Mouse (Mus musculus): ENCODE measurements around the gene Dupd1.

Dupd1 gene

DNA sequence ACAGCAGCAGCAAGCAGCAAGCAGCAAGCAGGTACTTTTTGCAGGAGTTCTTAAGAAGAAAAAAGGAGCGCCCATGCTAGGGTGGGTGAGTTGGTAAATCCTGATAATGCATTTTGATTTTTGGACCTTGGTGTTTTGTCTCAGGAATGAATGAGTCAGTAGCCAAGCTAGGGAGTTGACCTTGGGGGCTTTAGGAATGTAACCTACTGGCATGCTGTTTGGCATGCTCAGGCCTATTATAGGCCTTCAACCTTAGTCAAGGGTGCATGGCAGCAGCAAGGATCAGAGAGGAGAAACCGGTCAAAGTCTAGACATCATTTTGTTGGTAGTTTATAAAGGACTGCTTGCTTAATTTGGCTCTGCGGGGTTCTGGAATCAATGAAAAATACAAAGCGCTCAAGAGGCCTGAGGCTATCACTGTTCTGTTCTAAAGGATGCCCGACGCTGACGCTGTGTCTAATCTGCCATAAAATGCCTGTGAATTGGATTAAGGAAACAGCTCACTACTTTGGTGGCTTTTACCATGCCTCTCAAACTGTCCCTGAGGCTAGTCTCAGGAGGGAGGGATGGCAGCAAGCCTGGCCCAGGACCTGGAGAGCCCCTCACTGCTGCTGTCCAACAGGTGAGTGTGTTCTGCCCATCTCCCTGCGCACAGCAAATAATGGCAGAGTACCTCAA lies 7.8 kb upstream of the Dupd1 start:
- no peak for DNase-seq (ENCODE audit: low read depth)

DNA sequence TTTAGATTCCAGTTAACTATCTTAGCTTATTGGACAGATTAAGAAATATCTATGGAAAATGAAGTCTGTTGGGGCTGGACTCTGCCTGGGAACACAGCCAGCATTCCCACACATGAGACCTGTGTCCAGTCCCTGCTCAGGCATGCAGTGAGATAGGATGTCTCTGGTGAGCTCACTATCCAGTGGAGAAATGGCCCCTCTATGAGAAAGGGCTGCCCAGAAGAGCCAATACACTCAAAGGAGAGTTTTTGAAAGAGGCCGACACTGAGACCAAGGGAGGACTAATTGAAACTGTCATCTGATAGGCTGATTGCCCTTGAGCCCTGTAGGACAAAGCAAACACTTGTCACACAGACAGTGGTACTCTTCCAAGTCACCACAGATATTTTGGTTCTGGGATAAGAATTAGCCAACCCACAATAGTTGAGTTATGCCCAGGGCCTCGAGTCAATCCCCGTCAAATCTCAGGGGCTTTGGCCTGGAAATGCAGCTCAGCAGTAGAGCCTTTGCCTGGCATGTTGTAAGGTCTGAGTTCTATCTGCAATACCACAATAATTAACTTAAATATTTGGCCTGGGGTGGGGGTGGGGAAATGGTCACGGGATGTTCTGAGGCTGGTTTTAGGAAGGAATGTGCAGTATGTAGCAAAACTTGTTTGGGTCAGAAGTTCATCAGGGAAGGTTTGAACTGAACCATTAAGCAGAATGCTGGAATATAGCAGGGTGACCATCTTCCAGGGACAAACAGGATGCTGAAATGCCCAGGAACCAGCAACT lies 6.2 kb upstream of the Dupd1 start:
- DNase-seq (ENCODE audit: low read depth) = no peak

DNA sequence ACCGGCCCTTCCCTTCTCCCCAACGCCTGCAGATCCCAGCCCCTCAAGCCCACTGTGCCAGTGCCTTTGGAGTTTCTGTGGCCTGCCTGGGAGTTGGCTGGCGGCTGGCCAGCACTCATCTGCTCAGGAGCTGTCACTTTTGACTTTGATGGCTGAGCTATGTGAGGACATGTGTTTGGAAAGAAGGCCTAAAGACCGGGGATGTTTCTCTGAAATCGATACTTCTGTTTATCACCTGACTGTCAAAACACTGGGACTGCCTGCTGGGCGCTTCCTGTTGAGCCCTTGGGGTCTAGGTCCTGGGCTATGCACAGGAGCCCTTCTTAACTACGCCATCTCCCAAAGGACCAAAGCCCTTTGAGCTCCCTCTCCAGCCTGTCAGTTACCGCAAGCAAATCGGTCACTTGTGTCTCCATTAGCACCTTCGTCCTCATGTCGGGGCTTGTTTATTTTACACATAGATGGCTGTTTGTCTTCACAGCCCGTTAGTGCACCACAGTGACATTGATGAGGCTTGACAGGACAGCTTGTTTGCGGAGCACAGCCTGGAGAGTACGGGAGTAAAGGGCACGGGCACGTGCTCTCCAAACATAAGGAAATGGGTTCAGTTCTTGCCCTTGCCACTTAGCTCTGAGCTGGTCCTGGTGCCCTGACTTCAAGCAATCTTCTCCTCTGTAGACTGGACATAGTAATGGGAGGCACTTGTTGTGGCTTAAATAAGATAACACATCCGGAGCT lies 5.4 kb upstream of the Dupd1 start:
- no peak for DNase-seq (ENCODE audit: low read depth)

DNA sequence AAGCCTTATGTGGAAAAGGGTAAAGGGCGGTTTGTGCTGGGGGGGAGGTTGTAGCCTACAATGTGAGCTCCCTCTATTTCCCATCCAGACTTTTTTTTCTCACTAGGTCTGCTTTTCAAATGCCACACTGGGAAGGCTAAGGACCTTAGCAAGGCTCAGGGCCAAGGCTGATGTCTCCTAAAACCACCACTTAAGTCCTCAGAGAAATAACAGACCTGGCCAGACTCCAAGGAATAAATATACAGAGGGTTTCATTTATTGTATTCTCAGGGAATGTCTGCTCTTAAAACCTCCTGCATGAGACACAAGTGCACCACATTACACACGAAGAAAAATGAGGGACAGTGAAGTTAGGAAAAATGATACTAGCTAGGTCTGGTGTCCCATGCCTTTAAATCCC lies 3.1 kb downstream of the Dupd1 start:
- DNase-seq (ENCODE audit: low read depth) = no peak

DNA sequence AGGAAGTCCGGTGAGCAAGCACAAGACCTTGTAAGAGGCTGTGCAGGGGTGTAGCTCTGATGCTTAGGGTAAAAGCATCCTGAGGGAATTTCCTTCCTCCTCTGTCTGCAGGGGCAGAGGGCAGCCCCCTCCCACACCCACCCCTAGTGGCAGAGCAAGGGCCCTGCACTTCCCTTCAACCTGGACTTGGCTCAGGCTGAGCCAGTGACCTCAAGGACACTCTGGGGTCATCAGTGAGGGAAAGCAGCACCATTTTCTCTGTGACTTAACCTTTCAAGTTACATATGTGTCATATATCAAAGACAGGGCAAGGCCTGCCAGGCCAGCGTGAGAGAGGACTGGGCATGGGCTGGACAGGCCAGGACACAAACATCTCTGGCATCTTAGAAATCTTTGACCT lies 4.8 kb downstream of the Dupd1 start:
- no peak for DNase-seq (ENCODE audit: low read depth)

DNA sequence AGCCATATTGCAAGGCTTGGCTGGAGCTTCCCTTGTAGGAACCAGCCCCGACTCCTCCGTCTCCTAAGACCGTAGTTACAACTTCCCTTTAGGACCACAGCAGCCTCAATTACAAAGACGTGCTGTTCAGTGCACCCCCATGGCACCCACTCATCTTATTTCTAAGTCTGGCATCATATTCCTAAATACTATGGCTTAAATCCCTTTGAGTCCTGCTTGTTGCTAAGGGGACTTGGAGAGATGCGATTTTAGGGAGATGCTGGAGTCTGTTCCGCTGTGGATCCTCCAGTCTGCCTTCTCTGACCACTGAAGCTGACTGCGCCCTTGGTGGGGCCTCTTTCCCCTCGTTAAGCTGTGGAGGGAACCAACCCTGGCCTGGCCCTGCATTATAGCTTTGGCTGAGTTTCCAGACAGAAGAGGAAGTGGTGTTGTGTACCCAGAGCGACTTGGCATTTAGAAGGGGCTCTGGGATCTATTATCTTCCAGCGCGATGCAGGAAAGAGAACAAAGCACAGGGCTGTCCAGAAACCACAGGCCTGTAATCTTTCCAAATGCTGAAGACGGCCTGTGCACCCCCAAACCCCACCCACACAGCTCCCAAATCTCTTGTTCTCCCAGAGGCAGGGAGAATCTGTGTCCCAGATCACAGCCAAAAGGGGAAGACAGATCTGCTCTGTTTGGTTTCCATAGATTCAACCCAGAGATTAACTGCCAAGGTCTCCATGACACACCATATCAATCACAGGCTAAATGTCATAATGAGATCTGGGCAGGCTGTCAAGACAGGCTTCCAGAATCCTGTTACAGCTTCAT lies 7.4 kb downstream of the Dupd1 start:
- peak; percentile 58 for DNase-seq (ENCODE audit: low read depth)

DNA sequence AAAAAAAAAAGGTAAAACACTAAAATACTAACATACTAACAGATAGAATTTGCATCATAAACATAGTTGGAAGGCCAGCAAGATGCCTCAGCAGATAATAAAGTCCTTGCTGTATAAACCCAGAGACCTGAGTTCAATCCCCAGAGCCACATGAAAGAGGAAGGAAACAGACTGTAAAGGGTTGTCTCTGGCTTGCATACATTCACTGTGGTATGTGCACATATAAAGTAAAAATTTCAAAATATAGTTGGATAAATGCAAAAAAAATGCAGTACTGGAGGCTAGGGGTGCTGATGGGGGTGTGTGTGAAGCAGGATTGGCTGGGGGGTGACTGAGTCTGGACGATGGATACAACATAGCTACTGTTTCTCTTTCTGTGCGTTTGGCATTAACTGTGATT lies 8.9 kb downstream of the Dupd1 start:
- no peak for DNase-seq (ENCODE audit: low read depth)

DNA sequence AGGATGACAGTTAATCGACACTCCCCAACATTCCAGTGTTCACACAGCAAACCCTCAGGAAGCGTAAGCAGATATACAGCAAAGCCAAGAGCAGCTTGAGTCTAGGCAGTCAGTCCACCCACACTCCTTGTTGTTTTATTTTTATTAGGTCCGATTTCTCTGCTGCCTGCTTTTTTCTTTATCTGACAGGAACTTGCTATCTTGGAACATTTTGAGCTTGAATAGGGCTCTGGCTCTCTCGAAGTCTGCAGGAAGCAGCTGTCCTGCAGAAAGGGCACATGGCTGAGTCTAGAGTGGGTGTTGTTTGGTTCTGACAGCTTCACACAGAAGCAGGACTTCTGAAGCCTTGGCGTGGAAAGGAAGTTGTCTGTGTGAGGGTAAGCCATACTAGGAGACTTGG lies 11.1 kb downstream of the Dupd1 start:
- DNase-seq (ENCODE audit: low read depth) = no peak

DNA sequence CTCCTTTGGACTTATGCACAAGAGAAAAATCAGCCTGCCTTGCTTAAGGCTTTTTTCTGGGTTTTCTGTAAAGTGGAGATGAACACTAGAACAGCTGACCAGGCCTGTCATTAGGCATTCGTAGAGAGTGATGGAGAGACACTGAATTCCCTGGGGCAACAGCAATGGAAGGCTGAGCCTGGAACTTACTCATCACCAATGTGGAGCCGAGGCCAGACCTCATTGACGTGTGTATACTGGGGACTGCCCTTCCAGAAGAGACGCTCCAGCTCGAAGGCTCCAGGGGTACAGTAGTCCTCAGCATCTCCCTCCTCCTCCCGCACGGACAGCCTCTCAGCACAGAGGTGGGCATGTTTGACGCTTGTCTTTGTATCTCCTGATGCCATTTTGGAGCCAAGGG lies 11.7 kb downstream of the Dupd1 start:
- no peak for DNase-seq (ENCODE audit: low read depth)

DNA sequence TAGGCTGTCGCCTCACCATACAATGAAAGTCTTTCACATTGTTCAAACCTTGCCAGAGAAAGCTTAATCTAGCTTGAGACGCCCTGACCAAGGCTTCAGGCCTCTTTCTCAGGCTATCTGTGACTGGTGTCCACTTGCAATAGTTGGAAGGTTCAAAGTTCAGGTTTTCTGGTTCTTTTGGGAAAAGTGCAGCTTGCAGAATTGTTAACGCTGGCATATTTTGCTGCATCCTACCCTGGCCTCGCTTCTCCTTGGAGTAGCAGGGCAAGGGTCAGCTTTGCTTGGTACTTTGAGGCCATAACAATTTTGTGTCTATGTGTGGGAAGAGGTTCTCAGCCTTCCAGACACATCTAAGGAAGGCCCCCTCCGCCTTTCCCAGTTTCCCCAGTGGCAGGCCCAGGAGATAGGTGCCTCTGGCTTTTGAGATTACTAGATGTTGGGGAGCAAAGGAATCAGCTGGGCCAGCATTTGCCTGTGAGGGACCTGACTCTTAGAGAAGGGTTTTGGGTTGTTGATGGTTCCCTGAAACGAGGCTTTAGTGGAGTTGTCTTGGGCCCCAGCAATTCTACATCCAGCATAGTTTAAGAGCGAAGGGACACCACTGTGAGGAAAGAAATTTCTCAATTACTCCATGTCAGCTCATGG lies 18.1 kb downstream of the Dupd1 start:
- no peak for DNase-seq (ENCODE audit: low read depth)

DNA sequence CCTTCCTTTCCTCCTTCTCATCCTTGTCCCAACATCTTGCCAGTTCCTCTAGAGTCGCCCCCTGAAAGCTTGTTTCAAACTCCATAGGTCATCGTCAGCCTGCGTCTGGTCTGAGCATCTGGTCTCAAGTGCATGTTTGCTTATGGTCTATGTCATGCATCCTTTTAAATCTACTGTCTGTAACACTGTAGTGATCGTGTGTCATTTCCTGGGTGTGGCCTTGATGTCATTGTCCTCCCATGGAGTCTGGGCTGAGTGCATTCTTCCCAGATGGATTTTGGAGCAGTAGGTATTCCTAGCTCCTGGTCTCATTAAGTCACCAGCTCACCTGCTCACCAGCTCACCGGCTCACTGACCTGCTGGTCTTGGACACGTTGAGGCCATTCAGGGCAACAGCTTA lies 19.4 kb downstream of the Dupd1 start:
- DNase-seq (ENCODE audit: low read depth) = no peak

DNA sequence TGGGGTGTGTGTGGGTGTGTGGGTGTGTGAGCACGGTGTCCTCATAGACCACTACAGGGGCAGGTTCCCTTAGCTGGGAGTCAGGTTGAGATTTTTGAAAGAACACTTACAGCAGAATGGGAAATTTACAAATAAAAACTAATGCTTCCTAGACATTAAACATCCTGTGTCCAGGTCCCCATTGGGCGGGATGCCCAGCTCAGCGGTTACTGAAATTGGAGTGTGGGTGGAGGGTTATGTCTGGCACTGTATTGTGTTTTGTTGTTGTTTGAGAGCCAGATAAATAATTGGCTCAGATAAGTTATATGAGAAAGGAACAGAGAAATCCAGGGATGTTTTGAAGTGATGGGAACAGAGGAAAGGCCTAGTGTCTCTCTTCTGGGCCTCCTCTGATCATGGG lies 23.3 kb downstream of the Dupd1 start:
- DNase-seq (ENCODE audit: low read depth) = no peak

DNA sequence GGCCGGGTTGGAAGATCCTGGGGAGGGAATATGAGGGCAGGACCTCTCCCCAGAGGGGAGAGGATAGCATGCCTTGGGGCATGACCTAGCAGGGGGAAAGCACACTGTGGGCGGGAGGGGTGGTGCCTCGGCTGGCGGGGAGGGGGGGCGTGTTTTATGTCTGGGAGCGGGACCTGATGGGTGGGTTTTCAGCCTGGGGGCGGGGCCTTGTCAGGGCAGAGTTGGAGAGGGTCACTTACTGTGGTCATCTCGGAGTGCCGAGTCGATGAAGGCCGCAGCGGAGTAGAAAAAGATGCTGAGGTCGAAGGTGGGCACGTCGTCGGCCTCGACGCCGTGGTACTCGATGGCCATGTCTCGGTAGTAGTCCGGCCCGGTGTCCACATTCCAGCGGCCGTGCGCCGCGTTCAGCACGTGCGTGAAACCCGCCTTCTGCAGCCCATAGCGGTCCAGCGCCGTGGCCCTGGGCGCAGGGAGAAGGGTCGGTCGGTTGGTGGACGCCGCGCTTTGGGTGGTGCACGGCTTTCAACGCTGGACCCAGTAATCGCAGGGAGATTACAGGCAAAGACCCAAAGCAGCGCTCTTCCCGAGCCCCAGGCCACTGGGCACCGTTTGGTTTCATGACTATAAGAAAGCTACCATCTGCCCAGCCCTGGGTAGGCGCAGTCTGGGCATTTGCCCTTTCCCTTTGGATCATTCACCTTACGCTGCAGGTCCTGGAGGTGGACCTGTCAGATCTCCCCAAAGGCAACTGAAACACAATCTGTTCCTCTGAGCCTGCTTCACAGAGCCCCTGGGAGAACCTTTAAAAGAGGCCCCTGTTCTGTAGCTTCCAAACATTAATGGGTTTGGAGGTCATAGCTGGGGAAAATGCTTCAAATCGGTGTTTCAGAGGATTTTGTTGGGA lies 27.7 kb downstream of the Dupd1 start:
- DNase-seq (ENCODE audit: low read depth) = no peak

DNA sequence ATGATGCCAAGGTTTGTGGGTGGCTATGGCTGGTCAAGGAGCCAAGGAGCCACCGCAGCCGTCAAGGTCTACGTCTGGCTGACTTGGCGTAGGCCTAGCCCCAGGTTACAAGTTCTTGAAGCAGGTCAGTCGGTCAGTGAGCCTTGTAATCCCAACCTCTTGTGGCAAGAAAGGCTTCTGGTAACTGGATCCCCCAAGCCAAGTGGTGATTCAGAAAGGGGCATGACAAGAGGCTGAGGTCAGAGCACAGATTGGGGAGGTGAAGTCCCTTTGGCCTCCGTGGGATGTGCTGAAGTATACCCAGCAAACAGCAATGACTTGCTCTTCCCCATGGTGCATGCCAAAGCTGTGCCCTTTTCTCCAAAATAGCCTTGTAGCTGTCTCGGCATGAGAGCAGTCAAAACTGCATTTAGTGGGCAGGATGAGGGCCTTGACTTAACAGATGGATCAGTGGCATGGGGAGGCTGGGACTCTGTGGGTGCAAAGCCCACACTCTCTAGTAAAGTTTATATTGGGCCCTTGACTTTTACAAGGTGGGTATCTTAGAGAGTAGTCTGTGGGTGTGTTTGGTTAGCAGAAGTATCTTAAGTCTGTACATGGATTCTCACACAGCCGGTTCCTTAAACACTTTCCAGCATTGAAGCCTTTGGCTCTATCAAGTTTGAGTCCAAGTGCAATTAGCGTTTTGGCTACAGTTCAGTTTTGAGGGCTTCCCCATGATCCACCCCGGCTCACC lies 28.8 kb downstream of the Dupd1 start:
- DNase-seq (ENCODE audit: low read depth) = no peak

DNA sequence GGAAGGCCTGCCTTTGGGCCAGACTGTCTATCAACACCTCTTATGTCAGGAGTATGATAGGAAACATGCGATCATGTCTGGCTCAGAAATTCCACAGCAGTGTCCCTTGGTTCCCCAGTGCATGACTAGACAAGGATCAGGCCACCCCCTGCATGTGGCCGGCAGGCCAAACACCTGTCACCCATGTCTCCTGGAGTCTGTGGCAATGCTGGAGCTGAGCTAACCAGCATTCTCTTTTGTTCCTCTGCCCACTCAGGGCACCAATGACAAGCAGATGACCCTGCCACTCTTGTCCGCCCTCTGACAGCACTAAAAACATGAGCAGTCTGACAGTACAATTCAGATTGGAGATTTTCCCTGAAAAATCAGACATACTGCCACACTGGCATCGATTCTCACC lies 30.5 kb downstream of the Dupd1 start:
- DNase-seq (ENCODE audit: low read depth) = no peak

DNA sequence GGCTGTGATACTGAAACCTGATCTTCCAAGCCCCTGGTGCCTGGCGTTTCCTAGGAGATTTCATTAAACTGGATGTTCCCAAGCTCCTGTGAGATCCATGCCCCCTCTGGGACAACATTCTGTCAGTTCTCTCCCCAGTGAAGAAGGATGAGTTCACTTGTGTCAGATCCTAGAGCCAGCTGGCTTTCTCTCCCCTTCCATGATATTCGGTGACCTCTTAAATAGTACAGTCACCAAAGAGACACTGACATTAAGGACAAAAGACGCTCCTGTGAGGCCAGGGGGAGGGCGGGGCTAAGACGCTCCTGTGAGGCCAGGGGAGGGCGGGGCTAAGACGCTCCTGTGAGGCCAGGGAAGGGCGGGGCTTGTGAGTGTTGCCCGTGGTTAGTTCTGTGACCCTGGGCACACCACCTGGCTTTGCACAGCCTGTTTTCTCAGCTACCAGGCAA lies 31.7 kb downstream of the Dupd1 start:
- peak; percentile 87 for DNase-seq (ENCODE audit: low read depth)

DNA sequence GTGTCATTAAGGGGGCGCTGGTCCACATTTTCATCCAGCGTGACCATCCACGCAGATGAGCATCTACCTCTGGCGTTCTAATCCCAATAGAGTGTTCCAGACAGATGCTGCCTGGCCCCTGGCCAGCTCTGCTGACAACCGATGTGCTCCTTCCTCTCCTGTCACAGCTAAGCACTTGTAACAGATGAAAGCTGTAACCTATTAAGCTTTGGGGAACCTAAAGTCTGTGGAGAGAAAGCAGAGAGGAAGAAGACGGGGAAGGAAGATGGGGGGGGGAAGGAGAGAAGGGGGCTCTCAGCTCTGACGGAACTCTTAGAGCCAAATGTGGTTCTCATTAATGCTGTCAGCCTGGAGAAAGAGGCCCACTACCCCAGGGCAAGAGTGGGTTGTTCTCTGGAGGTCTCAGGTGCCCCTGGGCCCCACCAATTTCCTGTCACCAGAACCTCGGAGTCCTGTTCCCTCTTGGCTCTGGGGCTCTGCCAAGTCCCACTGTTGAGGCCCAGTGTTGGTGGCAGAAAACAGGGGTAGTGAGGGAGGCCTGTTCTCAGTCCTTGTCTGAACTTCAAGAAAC lies 34.7 kb downstream of the Dupd1 start:
- no peak for DNase-seq (ENCODE audit: low read depth)

DNA sequence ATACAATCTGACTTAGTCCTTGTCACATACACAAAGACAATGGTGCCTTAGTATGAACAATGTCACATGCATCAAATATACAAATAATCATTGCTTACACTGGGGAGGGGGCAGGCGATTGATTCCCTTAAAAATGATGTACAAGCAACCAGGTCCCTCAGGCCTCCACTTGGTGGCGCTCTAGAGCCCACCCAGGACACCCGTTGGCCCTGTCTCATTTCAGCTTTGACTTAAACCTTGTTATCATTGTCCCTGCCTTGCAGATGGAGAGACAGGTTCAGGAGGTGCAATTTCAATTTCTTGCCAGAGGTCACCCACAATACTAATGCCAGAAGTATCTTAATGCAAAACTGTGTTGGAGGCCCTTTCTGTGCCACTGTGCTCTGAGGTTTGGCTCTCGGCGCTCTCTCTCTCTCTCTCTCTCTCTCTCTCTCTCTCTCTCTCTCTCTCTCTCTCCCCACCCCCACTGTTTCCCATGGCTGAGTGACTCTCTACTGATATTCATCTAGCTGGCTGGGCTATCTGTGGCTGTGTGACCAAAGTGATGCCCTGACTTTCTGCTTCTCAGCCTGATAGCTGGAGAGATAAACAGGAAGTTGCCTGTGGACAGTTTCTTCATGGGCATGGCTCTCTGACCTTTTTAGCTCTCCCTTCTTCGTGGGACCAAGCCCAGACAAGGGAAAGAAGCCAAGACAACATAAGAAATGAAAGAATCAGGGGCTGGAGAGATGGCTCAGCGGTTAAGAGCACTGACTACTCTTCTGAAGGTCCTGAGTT lies 35.7 kb downstream of the Dupd1 start:
- DNase-seq (ENCODE audit: low read depth) = peak; percentile 67

DNA sequence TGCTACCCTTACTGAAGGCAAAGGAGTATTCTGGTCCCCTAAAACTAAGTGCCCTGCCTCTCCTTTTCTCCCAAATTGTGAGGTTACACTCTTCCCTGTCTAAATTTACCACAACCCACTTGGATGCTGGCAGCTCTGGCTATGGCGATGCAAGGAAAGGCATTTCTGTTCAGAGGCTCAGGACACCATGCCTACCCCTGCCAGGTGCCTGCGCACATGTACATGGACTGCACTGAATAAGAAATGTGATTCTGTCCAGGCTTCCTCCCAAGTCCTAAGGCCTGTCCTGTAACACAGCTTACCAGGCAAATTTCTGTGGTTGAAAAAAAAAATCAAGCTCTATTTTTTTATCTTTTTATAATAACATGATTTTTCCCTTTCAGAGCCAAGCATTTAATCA lies 38.2 kb downstream of the Dupd1 start:
- no peak for DNase-seq (ENCODE audit: low read depth)
